Mouse (Mus musculus): ENCODE data around the gene Mat1a.

Gene Mat1a

GRCm38 (mm10) chr14:41140686-41141085, 35.9 kb downstream of the Mat1a start:
- in situ Hi-C loops (cut with MboI, MseI): no loop called here

GRCm38 (mm10) chr14:41146035-41146434, 41.2 kb downstream of the Mat1a start:
- in situ Hi-C loops (cut with MboI, MseI): no loop called here

GRCm38 (mm10) chr14:41146922-41147321, 42.1 kb downstream of the Mat1a start:
- in situ Hi-C loops (cut with MboI, MseI): no loop called here

GRCm38 (mm10) chr14:41147356-41147755, 42.5 kb downstream of the Mat1a start:
- in situ Hi-C loops (cut with MboI, MseI): no loop called here

GRCm38 (mm10) chr14:41151220-41151898, 46.5 kb downstream of the Mat1a start, which contains the start of gene Mbl1:
Gene Mbl1, plus strand, starts transcription at chr14:41151458.
- in situ Hi-C loops (cut with MboI, MseI): no loop called here

GRCm38 (mm10) chr14:41160076-41160475, 55.2 kb downstream of the Mat1a start:
- in situ Hi-C loops (cut with MboI, MseI): loop anchor here (5.0 kb wide), 1 partner anchor 48 kb away; no protein-coding TSS in a partner anchor

- in situ Hi-C loops (cut with MboI, MseI): loop anchor here (5.0 kb wide), 1 partner anchor 48 kb away; no protein-coding TSS in a partner anchor
Measured at GRCm38 (mm10) chr14:41160743-41161142, 55.9 kb downstream of the Mat1a start.

- in situ Hi-C loops (cut with MboI, MseI): loop anchor here (5.0 kb wide), 1 partner anchor 50 kb away; no protein-coding TSS in a partner anchor
Measured at GRCm38 (mm10) chr14:41162663-41163062, 57.8 kb downstream of the Mat1a start.

- in situ Hi-C loops (cut with MboI, MseI): no loop called here
Measured at GRCm38 (mm10) chr14:41167278-41167677, 62.4 kb downstream of the Mat1a start.

- in situ Hi-C loops (cut with MboI, MseI): no loop called here
Measured at GRCm38 (mm10) chr14:41168567-41168966, 63.7 kb downstream of the Mat1a start.

GRCm38 (mm10) chr14:41170514-41170913, 65.7 kb downstream of the Mat1a start:
- in situ Hi-C loops (cut with MboI, MseI): no loop called here
